Mouse (Mus musculus): Measurements from ENCODE around the gene Rcn3.
"Not testable (repeated sequence)": the region's sequence is repeated elsewhere in the genome, so short reads cannot be mapped to it uniquely, and the experiment has no call there.

The Rcn3 gene

GRCm38 (mm10) chr7:45124224-45125143 is 32.5 kb upstream of the Rcn3 start, which contains the start of gene Rps11:
Gene Rps11 (minus strand): TSS chr7:45124439.
- peak; percentile 100 for DNase-seq (ENCODE audit: low spot score)

- DNase-seq (ENCODE audit: low spot score), result no peak
Measured at GRCm38 (mm10) chr7:45123186-45123570, 31.2 kb upstream of the Rcn3 start.

GRCm38 (mm10) chr7:45122561-45123185 is 30.7 kb upstream of the Rcn3 start:
- DNase-seq (ENCODE audit: low spot score), result no peak

GRCm38 (mm10) chr7:45121966-45122365 is 29.9 kb upstream of the Rcn3 start:
- DNase-seq (ENCODE audit: low spot score), result no peak

- DNase-seq (ENCODE audit: low spot score), result no peak
Measured at GRCm38 (mm10) chr7:45121404-45121803, 29.4 kb upstream of the Rcn3 start.

GRCm38 (mm10) chr7:45119780-45120709 is 28.0 kb upstream of the Rcn3 start:
- no peak for DNase-seq (ENCODE audit: low spot score)

GRCm38 (mm10) chr7:45118336-45118735 is 26.3 kb upstream of the Rcn3 start:
- no peak for DNase-seq (ENCODE audit: low spot score)

- DNase-seq (ENCODE audit: low spot score), result no peak
Measured at GRCm38 (mm10) chr7:45117566-45117965, 25.5 kb upstream of the Rcn3 start.

- no peak for DNase-seq (ENCODE audit: low spot score)
Measured at GRCm38 (mm10) chr7:45113476-45113875, 21.5 kb upstream of the Rcn3 start.

- DNase-seq (ENCODE audit: low spot score), result no peak
Measured at GRCm38 (mm10) chr7:45112529-45112928, 20.5 kb upstream of the Rcn3 start.

- no peak for DNase-seq (ENCODE audit: low spot score)
Measured at GRCm38 (mm10) chr7:45111940-45112339, 19.9 kb upstream of the Rcn3 start.

- not testable (repeated sequence) for DNase-seq (ENCODE audit: low spot score)
Measured at GRCm38 (mm10) chr7:45110089-45110488, 18.1 kb upstream of the Rcn3 start.

- DNase-seq (ENCODE audit: low spot score), result no peak
Measured at GRCm38 (mm10) chr7:45107052-45107645, 15.1 kb upstream of the Rcn3 start.

GRCm38 (mm10) chr7:45106441-45106840 is 14.4 kb upstream of the Rcn3 start:
- peak; percentile 68 for DNase-seq (ENCODE audit: low spot score)

- no peak for DNase-seq (ENCODE audit: low spot score)
Measured at GRCm38 (mm10) chr7:45105491-45105890, 13.5 kb upstream of the Rcn3 start.

- no peak for DNase-seq (ENCODE audit: low spot score)
Measured at GRCm38 (mm10) chr7:45104941-45105340, 12.9 kb upstream of the Rcn3 start.

- no peak for DNase-seq (ENCODE audit: low spot score)
Measured at GRCm38 (mm10) chr7:45103652-45104180, 11.7 kb upstream of the Rcn3 start, which contains the start of gene Fcgrt. Gene Fcgrt (minus strand): TSS chr7:45103851.

GRCm38 (mm10) chr7:45102940-45103585 is 11.0 kb upstream of the Rcn3 start:
- no peak for DNase-seq (ENCODE audit: low spot score)

GRCm38 (mm10) chr7:45102441-45102840 is 10.4 kb upstream of the Rcn3 start:
- DNase-seq (ENCODE audit: low spot score), result no peak

- no peak for DNase-seq (ENCODE audit: low spot score)
Measured at GRCm38 (mm10) chr7:45100046-45100445, 8.0 kb upstream of the Rcn3 start.

All from embryo, embryonic 10 days (tissue).